Mouse (Mus musculus) cortical plate, adult 2 months (tissue): ENCODE measurements around the gene Olfr155. TPM values are rescaled to one million over a fixed set of nuclear protein-coding genes. Genes with fewer than 3 reads are reported as not detected.

Source experiments
- H3K27ac ChIP-seq: fragments of 200-500 bp; 2 replicates; pipeline ENCODE4 v1.5.1; 2012; ENCODE audit warnings: low read length, control low read depth, inconsistent platforms; ENCODE audit not compliant: insufficient read depth
- H3K4me1 ChIP-seq: fragments of 200-500 bp; 2 replicates; pipeline ENCODE4 v1.6.1; 2011; ENCODE audit warnings: low read length; ENCODE audit not compliant: control insufficient read depth, insufficient read depth
- H3K4me3 ChIP-seq: fragments of 200-500 bp; 2 replicates; pipeline ENCODE4 v1.5.1; 2011; ENCODE audit warnings: mild to moderate bottlenecking, low read length, control low read depth; ENCODE audit not compliant: insufficient read depth
- CTCF ChIP-seq: fragments of 200-500 bp; IDR thresholded peaks from 2 replicates; pipeline ENCODE4 v1.5.1; 2011; ENCODE audit warnings: mild to moderate bottlenecking, control low read depth, low read length; ENCODE audit not compliant: insufficient read depth; ENCODE audit errors: extremely low read depth
- POLR2A ChIP-seq: fragments of 200-500 bp; IDR thresholded peaks from 2 replicates; pipeline ENCODE4 v1.6.1; 2011; ENCODE audit warnings: mild to moderate bottlenecking, low read length, control low read depth; ENCODE audit not compliant: insufficient read depth; ENCODE audit errors: extremely low read depth
- polyA plus RNA-seq: library from polyadenylated mRNA; depleted of rRNA; stranded (reverse); fragments of >200 nt; gene quantifications from 2 replicates; pipeline ENCODE4 v1.2.3, GENCODE M21; 2012; rRNA removed

Olfr155 gene
- polyA plus RNA-seq, result not detected in 2 replicates

- TF ChIP-seq CTCF, result no peak
- TF ChIP-seq POLR2A, result no peak
- Histone ChIP-seq H3K4me3 (no peak within 1 kb of the TSS), H3K27ac (no peak within 1 kb of the TSS), H3K4me1 (no peaks in the 10 kb centered on the region)
Measured at GRCm38 (mm10) chr4:43851265-43851664, at the start of gene Olfr155. Gene Olfr155 (plus strand): TSS chr4:43851565.

- Histone ChIP-seq H3K4me3 (no peak overlapping the region), H3K4me1 (no peaks in the 10 kb centered on the region), H3K27ac (no peak overlapping the region)
- TF ChIP-seq CTCF (no peak), POLR2A (no peak)
Measured at GRCm38 (mm10) chr4:43822896-43823550, 28.3 kb upstream of the Olfr155 start.

DNA sequence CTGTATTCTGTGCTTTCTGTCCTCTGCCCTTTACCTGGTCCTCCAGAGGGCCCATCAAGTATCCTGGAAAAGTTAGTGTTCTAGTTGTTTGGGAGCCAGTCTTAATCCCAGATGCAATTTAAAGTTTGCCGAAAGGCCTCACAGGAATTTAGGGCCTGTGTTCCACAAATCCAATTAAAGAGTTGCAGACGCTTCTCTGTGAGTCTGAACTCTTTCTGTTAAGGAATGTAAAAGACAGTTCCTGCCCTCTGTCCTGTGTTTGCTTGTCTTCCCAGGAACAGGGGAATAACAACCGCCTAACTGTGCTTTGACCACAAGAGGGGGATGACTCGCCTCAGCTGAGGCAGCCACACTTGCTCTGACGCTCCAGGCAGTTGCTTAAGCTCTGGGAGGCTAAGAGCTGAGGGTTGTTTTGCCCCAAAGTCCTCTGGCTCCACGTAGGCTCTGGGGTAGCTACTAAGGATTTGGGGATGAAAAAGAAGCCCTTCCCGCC, 27.5 kb upstream of the Olfr155 start, which contains the start of gene Olfr156:
Gene Olfr156 (minus strand): TSS at position 51 of the 493 bp plus-strand sequence.
- no peak for TF ChIP-seq POLR2A
- TF ChIP-seq CTCF, result peak; percentile 51
- H3K4me3 ChIP-seq, result no peak within 1 kb of the TSS
- no peaks in the 10 kb centered on the region for H3K4me1 ChIP-seq
- no peak within 1 kb of the TSS for H3K27ac ChIP-seq

DNA sequence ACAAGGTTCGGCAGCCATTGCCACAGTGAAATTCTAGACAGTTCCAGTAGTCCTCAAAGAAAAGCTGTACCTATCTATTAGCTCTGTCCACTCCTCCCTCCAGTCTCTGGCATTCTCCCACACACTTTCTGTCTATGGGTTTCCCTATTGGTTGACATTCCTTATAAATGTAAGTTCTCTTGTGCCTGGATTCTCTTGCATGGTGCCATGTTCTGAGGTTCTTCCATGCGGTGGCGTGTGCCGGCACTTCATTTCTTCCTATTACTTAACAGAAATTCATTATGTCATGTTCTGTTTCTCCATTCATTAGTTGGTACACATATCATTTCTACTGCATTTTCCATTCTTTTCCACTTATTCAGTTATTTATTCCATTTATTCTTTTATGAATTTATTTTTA, 22.6 kb upstream of the Olfr155 start:
- Histone ChIP-seq H3K4me1 (no peaks in the 10 kb centered on the region), H3K4me3 (no peak overlapping the region), H3K27ac (no peak overlapping the region)
- TF ChIP-seq POLR2A (no peak), CTCF (no peak)

GRCm38 (mm10) chr4:43832031-43832430, 19.3 kb upstream of the Olfr155 start:
- no peak overlapping the region for H3K4me3 ChIP-seq
- no peaks in the 10 kb centered on the region for H3K4me1 ChIP-seq
- TF ChIP-seq CTCF, result no peak
- TF ChIP-seq POLR2A, result no peak
- no peak overlapping the region for H3K27ac ChIP-seq

- TF ChIP-seq POLR2A (no peak), CTCF (no peak)
- H3K4me3 ChIP-seq, result no peak overlapping the region
- H3K27ac ChIP-seq, result no peak overlapping the region
- H3K4me1 ChIP-seq, result no peaks in the 10 kb centered on the region
Measured at GRCm38 (mm10) chr4:43833752-43834151, 17.6 kb upstream of the Olfr155 start.

GRCm38 (mm10) chr4:43834749-43835148, 16.6 kb upstream of the Olfr155 start:
- Histone ChIP-seq H3K27ac (no peak overlapping the region), H3K4me1 (no peaks in the 10 kb centered on the region), H3K4me3 (no peak overlapping the region)
- TF ChIP-seq POLR2A (no peak), CTCF (no peak)

GRCm38 (mm10) chr4:43838326-43838725, 13.0 kb upstream of the Olfr155 start:
- Histone ChIP-seq H3K4me1 (no peaks in the 10 kb centered on the region), H3K4me3 (no peak overlapping the region), H3K27ac (no peak overlapping the region)
- TF ChIP-seq POLR2A, result no peak
- no peak for TF ChIP-seq CTCF

DNA sequence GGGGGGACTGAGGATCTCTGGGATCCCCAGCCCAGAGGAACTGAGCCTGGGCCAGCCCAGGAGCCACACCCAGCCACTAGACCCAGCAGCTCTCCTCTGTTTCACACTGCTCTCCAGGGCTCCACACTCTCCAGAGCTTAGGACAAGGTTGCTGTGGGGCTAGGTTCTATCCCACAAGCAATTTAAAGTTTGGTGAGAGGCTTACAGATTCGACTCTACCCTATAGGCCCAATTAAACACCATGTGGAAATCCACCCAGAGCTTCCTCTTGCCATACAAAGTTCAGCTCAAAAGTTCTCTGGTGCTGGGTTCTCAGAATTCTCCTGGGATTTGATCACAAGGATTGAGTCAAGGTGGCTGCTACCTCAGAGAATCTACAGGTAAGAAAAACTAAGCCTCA, 11.3 kb upstream of the Olfr155 start, which contains the start of gene Olfr157:
Gene Olfr157 (minus strand): TSS at position 101 of the 400 bp plus-strand sequence.
- Histone ChIP-seq H3K27ac (no peak within 1 kb of the TSS), H3K4me1 (no peaks in the 10 kb centered on the region), H3K4me3 (no peak within 1 kb of the TSS)
- TF ChIP-seq POLR2A (no peak), CTCF (no peak)

DNA sequence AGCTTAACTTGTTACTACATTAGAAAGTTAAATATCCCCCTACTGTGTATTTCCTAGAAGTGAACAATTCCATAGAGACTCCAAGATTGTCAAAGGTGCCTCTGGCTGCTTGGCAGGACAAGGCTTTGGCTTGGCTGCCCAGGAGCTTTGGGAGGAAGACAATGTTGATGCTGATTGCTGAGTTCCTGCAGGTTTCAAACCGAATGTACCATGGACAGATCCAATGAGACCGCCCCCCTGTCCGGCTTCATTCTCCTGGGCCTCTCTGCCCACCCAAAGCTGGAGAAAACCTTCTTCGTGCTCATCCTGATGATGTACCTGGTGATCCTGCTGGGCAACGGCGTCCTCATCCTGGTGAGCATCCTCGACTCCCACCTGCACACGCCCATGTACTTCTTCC, 2.7 kb downstream of the Olfr155 start:
- TF ChIP-seq CTCF (no peak), POLR2A (no peak)
- Histone ChIP-seq H3K4me3 (no peak overlapping the region), H3K27ac (no peak overlapping the region), H3K4me1 (no peaks in the 10 kb centered on the region)
